Mouse (Mus musculus) MEL (cell line): ENCODE data around the gene Xndc1. TPM values are rescaled to one million over a fixed set of nuclear protein-coding genes. Genes with fewer than 3 reads are reported as not detected.

Source experiments
- DNase-seq: peaks from one replicate; pipeline ENCODE4 v3.0.0; 2011; ENCODE audit warnings: low read depth, low spot score
- H3K27ac ChIP-seq: 2 replicates; pipeline ENCODE4 v1.5.1; 2012; ENCODE audit warnings: low read depth, mild to moderate bottlenecking, control low read depth, low read length, moderate library complexity; ENCODE audit not compliant: control insufficient read depth
- H3K27me3 ChIP-seq, 2 experiments: fragments of 150-350 bp in 1 of 2; sonication (generic) in 1 of 2; 2 replicates each; pipeline ENCODE4 v1.6.1; 2012; ENCODE audit warnings: low read length in 2 of 2, mild to moderate bottlenecking in 2 of 2, improper control_type of control experiment in 1 of 2, moderate library complexity in 1 of 2; ENCODE audit not compliant: insufficient read depth in 2 of 2, control insufficient read depth in 1 of 2
- H3K36me3 ChIP-seq, 2 experiments: 2 replicates each; pipeline ENCODE4 v1.6.1; 2012 to 2014; ENCODE audit warnings: low read length in 2 of 2, improper control_type of control experiment in 1 of 2, inconsistent platforms in 1 of 2, mild to moderate bottlenecking in 1 of 2; ENCODE audit not compliant: insufficient read depth in 2 of 2, control insufficient read depth in 1 of 2
- H3K4me1 ChIP-seq, 2 experiments: fragments of 150-350 bp in 1 of 2; sonication (generic) in 1 of 2; 2 replicates each; pipeline ENCODE4 v1.6.1; 2012; ENCODE audit warnings: low read length in 2 of 2, improper control_type of control experiment in 1 of 2, mild to moderate bottlenecking in 1 of 2; ENCODE audit not compliant: insufficient read depth in 2 of 2, control insufficient read depth in 1 of 2
- H3K4me3 ChIP-seq, 2 experiments: fragments of 150-350 bp in 1 of 2; sonication (generic) in 1 of 2; 2 replicates each; pipeline ENCODE4 v1.5.1; 2012; ENCODE audit warnings: low read depth in 2 of 2, low read length in 2 of 2, mild to moderate bottlenecking in 2 of 2, moderate library complexity in 2 of 2, control low read depth in 1 of 2, improper control_type of control experiment in 1 of 2; ENCODE audit not compliant: control insufficient read depth in 1 of 2, insufficient read depth in 1 of 2
- H3K79me2 ChIP-seq: 2 replicates; pipeline ENCODE4 v1.6.1; 2012; ENCODE audit warnings: mild to moderate bottlenecking, low read length, moderate library complexity; ENCODE audit not compliant: control insufficient read depth, poor library complexity, insufficient read depth
- H3K9ac ChIP-seq: 2 replicates; pipeline ENCODE4 v1.6.1; 2012; ENCODE audit warnings: low read depth, mild to moderate bottlenecking, control low read depth, low read length, moderate library complexity; ENCODE audit not compliant: control insufficient read depth, poor library complexity, severe bottlenecking
- H3K9me3 ChIP-seq: fragments of 150-350 bp; sonication (generic); replicated peaks from 2 replicates; pipeline ENCODE4 v1.6.1; 2012; ENCODE audit warnings: mild to moderate bottlenecking, low read length, improper control_type of control experiment, moderate library complexity; ENCODE audit not compliant: insufficient read depth
- CHD1 ChIP-seq: IDR thresholded peaks from 2 replicates; pipeline ENCODE4 v1.6.1; 2012; ENCODE audit warnings: low read depth, mild to moderate bottlenecking, inconsistent platforms, low read length, improper control_type of control experiment
- CHD2 ChIP-seq: IDR thresholded peaks from 2 replicates; pipeline ENCODE4 v1.6.1; 2011; ENCODE audit warnings: low read length, improper control_type of control experiment
- E2F4 ChIP-seq: IDR thresholded peaks from 2 replicates; pipeline ENCODE4 v1.6.1; 2011; ENCODE audit warnings: low read depth, low read length, improper control_type of control experiment, borderline replicate concordance
- ELF1 ChIP-seq: IDR thresholded peaks from 2 replicates; pipeline ENCODE4 v1.6.1; 2014; ENCODE audit warnings: low read depth, mild to moderate bottlenecking, inconsistent platforms, low read length, improper control_type of control experiment, moderate library complexity
- ETS1 ChIP-seq: IDR thresholded peaks from 2 replicates; pipeline ENCODE4 v1.6.1; 2012; ENCODE audit warnings: low read depth, mild to moderate bottlenecking, inconsistent platforms, low read length, improper control_type of control experiment, moderate library complexity
- GABPA ChIP-seq: IDR thresholded peaks from 2 replicates; pipeline ENCODE4 v1.6.1; 2012; ENCODE audit warnings: low read depth, mild to moderate bottlenecking, inconsistent platforms, low read length, improper control_type of control experiment, moderate library complexity
- GATA1 ChIP-seq: IDR thresholded peaks from 2 replicates; pipeline ENCODE4 v1.6.1; 2011; ENCODE audit warnings: low read depth, low read length, improper control_type of control experiment
- HCFC1 ChIP-seq: IDR thresholded peaks from 2 replicates; pipeline ENCODE4 v1.6.1; 2012; ENCODE audit warnings: low read depth, mild to moderate bottlenecking, inconsistent platforms, low read length, improper control_type of control experiment, moderate library complexity
- KAT2A ChIP-seq: conservative IDR thresholded peaks from 2 replicates; pipeline ENCODE4 v1.6.1; 2012; ENCODE audit warnings: low read depth, low read length, improper control_type of control experiment, inconsistent platforms
- MAFK ChIP-seq: IDR thresholded peaks from 2 replicates; pipeline ENCODE4 v1.6.1; 2011; ENCODE audit warnings: low read depth, mild to moderate bottlenecking, low read length, improper control_type of control experiment, borderline replicate concordance
- MEF2A ChIP-seq: IDR thresholded peaks from 2 replicates; pipeline ENCODE4 v1.6.1; 2014; ENCODE audit warnings: low read depth, mild to moderate bottlenecking, inconsistent platforms, low read length, improper control_type of control experiment; ENCODE audit not compliant: poor library complexity, insufficient replicate concordance, severe bottlenecking; ENCODE audit errors: extremely low read depth
- MXI1 ChIP-seq: IDR thresholded peaks from 2 replicates; pipeline ENCODE4 v1.6.1; 2011; ENCODE audit warnings: mild to moderate bottlenecking, low read depth, low read length, improper control_type of control experiment
- MYC ChIP-seq: IDR thresholded peaks from 2 replicates; pipeline ENCODE4 v1.6.1; 2011; ENCODE audit warnings: low read depth, mild to moderate bottlenecking, low read length, improper control_type of control experiment, moderate library complexity
- NELFE ChIP-seq: IDR thresholded peaks from 2 replicates; pipeline ENCODE4 v1.6.1; 2011; ENCODE audit warnings: low read depth, low read length, improper control_type of control experiment
- NRF1 ChIP-seq: IDR thresholded peaks from 2 replicates; pipeline ENCODE4 v1.6.1; 2014; ENCODE audit warnings: low read depth, mild to moderate bottlenecking, inconsistent platforms, low read length, improper control_type of control experiment, moderate library complexity; ENCODE audit not compliant: poor library complexity, insufficient read depth, severe bottlenecking
- RAD21 ChIP-seq: IDR thresholded peaks from 2 replicates; pipeline ENCODE4 v1.6.1; 2011; ENCODE audit warnings: mild to moderate bottlenecking, low read depth, low read length, improper control_type of control experiment
- SMC3 ChIP-seq: IDR thresholded peaks from 2 replicates; pipeline ENCODE4 v1.6.1; 2011; ENCODE audit warnings: low read depth, low read length, improper control_type of control experiment
- TAL1 ChIP-seq: IDR thresholded peaks from 2 replicates; pipeline ENCODE4 v1.6.1; 2012; ENCODE audit warnings: mild to moderate bottlenecking, inconsistent platforms, low read length, moderate library complexity, mixed read lengths
- TBP ChIP-seq: IDR thresholded peaks from 2 replicates; pipeline ENCODE4 v1.8.0; 2011; ENCODE audit warnings: low read depth, low read length, improper control_type of control experiment
- USF2 ChIP-seq, 2 experiments: IDR thresholded peaks; 2 replicates each; pipeline ENCODE4 v1.6.1; 2011 to 2012; ENCODE audit warnings: improper control_type of control experiment in 2 of 2, low read length in 2 of 2, borderline replicate concordance in 1 of 2, inconsistent platforms in 1 of 2, low read depth in 1 of 2, mild to moderate bottlenecking in 1 of 2; ENCODE audit not compliant: insufficient read depth in 1 of 2
- ZMIZ1 ChIP-seq: IDR thresholded peaks from 2 replicates; pipeline ENCODE4 v1.6.1; 2012; ENCODE audit warnings: low read depth, mild to moderate bottlenecking, inconsistent platforms, low read length, improper control_type of control experiment, moderate library complexity
- polyA plus RNA-seq, 2 experiments: library from polyadenylated mRNA; stranded (reverse) in 1 of 2; unstranded in 1 of 2; fragments of >175 nt in 1 of 2; fragments of >200 nt in 1 of 2; gene quantifications; 2 replicates each; pipeline versions ENCODE4 v1.2.1 to v1.2.4; 2012; ENCODE audit warnings: low replicate concordance in 2 of 2, low read depth in 1 of 2; ENCODE audit not compliant: insufficient read length in 2 of 2, insufficient read depth in 1 of 2, missing spikeins in 1 of 2
- total RNA-seq: library from RNA; depleted of rRNA; stranded (reverse); fragments of 300-350 nt; gene quantifications from 2 replicates; pipeline ENCODE4 v1.2.3, GENCODE M21; 2012

The Xndc1 gene
- total and polyA plus RNA-seq, 3 experiments = 16.6 to 30.0 TPM; not detected in 1

DNA sequence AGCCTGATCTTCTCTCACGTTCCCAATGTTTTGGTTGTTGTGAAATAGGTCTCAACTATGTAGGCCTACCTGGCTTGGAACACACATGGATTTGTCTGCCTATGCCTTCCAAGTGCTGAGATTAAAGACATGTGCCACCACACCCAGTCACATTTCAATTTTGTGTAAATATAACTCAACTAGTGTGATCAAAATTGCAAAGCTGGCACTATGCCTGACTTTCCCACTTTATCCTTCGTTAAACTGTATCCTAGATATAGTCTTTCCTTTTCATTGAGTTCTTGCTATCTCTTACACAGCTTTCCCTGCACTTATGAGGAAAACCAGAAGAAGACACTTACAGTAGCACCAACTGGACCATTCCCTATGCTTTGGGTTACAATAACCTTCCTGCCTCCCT lies 29.8 kb upstream of the Xndc1 start:
- H3K36me3 ChIP-seq = peaks cover 0 to 5% of the 10 kb centered on the region in 2 experiments; a peak in 1 of 4 replicates
- no peak for TF ChIP-seq TBP
- no peak for TF ChIP-seq ETS1
- no peak for TF ChIP-seq TAL1
- no peak for TF ChIP-seq HCFC1
- TF ChIP-seq MYC = no peak
- H3K9ac ChIP-seq = no peak overlapping the region
- no peaks in the 10 kb centered on the region for H3K27me3 ChIP-seq
- DNase-seq = no peak
- H3K27ac ChIP-seq = no peak overlapping the region
- H3K9me3 ChIP-seq = no peaks in the 10 kb centered on the region
- no peak overlapping the region for H3K4me3 ChIP-seq
- H3K4me1 ChIP-seq = no peaks in the 10 kb centered on the region
- H3K79me2 ChIP-seq = no peaks in the 10 kb centered on the region

GRCm38 (mm10) chr7:102037318-102037717 lies 28.0 kb upstream of the Xndc1 start:
- no peak for DNase-seq
- Histone ChIP-seq H3K27ac (no peak overlapping the region), H3K79me2 (no peaks in the 10 kb centered on the region), H3K9ac (no peak overlapping the region), H3K36me3 (peaks cover 0 to 5% of the 10 kb centered on the region in 2 experiments; a peak in 1 of 4 replicates), H3K9me3 (no peaks in the 10 kb centered on the region), H3K27me3 (no peaks in the 10 kb centered on the region), H3K4me1 (no peaks in the 10 kb centered on the region), H3K4me3 (no peak overlapping the region)
- TF ChIP-seq USF2 (IDR thresholded peaks at IDR 0.05; ENCODE audit: borderline replicate concordance in 1 of 2, insufficient read depth in 1 of 2, low read depth in 1 of 2, low read length in 2 of 2) (no peak), GATA1 (no peak), ELF1 (no peak), CHD2 (no peak), MEF2A (no peak), CHD1 (no peak), NELFE (no peak), HCFC1 (no peak)

DNA sequence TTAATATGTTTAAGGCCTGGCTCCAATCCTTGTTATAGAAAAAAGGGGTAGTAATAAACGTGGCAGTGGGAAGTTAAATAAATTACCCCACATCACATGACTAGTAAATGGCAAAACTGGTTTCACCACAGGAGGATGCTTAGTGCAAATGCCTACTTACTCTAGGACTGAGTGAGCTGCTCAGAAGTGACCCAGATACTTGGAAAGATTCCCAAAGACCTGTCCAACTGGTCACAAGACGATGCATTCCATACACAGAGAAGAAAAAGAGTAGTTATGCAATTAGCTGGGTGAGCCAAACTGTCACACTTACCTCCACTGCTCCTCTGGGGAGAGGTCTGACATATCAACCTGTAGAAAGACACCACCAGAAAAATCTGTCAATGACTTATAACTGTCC lies 23.0 kb upstream of the Xndc1 start:
- Histone ChIP-seq H3K9me3 (no peaks in the 10 kb centered on the region), H3K4me3 (no peak overlapping the region), H3K79me2 (no peaks in the 10 kb centered on the region), H3K4me1 (no peaks in the 10 kb centered on the region), H3K27ac (no peak overlapping the region), H3K36me3 (peaks cover 1 to 3% of the 10 kb centered on the region in 2 experiments; a peak in 1 of 4 replicates), H3K27me3 (no peaks in the 10 kb centered on the region), H3K9ac (no peak overlapping the region)
- TF ChIP-seq HCFC1 (no peak), MXI1 (no peak), NRF1 (no peak), ZMIZ1 (no peak), GABPA (no peak), E2F4 (no peak), TBP (no peak), RAD21 (no peak), MAFK (no peak), KAT2A (no peak), SMC3 (no peak)
- DNase-seq = no peak
